Mouse (Mus musculus) cerebral cortex, adult 2 months (tissue): Measurements from ENCODE around the gene Dnmt3a.

ENCODE experiments used
- WGBS: fragments of 180-500 bp; shearing (Covaris S2); methylation state at CpG from one replicate; pipeline ENCODE4 v1.1.7; 2018; 5-methylcytosine and 5-hydroxymethylcytosine counted together

Gene Dnmt3a

DNA sequence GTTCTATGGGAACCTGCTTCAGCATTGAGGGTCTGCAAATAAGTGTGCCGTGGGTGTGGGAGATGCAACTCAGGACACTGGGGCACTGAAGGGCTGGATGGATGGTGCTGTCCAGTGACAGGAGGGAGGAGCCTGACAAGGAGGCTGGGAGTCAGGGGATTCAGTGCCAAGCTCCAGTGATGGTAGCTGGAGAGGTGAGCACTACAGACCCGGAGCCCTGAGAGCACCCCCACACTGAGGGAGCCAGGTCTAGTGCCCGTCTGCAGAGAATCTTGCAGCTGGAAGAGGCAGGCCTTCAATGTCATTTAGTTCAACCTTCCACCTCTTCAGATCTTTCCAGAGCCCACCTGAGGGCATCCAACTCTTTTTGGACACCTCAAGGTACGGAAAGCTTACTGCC lies at the start of gene Dnmt3a:
Gene Dnmt3a (plus strand): TSS at position 156 of the 400 bp plus-strand sequence.
- 18% methylated on average over 4 of the region's 4 CpGs for WGBS

- 98% methylated on average over 3 of the region's 3 CpGs for WGBS
Measured at GRCm38 (mm10) chr12:3756216-3756615, 49.6 kb upstream of the Dnmt3a start.

DNA sequence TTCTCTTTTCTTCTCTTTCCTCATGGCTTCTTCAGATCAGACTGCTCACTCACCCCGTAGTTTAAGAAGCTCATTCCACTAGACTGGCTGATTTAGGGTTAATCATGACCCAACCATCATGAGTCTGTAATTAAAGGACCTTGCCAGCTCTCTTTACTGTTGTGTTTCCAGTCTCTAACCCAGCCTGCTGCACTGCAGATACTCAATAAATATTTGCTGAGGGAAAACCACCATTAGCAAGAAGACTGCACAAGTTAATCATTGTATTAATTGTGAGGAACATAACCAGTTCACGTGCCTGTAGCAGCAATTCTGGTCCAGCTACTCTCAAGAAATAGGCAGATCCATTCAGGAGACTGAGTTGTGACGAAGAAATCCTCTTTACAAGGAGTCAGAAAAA lies 47.7 kb upstream of the Dnmt3a start:
- WGBS, result 91% methylated on average over 3 of the region's 3 CpGs

GRCm38 (mm10) chr12:3759419-3759818 lies 46.4 kb upstream of the Dnmt3a start:
- 55% methylated on average over 4 of the region's 4 CpGs for WGBS

- 49% methylated on average over 4 of the region's 4 CpGs for WGBS
Measured at GRCm38 (mm10) chr12:3760876-3761590, 44.8 kb upstream of the Dnmt3a start.

DNA sequence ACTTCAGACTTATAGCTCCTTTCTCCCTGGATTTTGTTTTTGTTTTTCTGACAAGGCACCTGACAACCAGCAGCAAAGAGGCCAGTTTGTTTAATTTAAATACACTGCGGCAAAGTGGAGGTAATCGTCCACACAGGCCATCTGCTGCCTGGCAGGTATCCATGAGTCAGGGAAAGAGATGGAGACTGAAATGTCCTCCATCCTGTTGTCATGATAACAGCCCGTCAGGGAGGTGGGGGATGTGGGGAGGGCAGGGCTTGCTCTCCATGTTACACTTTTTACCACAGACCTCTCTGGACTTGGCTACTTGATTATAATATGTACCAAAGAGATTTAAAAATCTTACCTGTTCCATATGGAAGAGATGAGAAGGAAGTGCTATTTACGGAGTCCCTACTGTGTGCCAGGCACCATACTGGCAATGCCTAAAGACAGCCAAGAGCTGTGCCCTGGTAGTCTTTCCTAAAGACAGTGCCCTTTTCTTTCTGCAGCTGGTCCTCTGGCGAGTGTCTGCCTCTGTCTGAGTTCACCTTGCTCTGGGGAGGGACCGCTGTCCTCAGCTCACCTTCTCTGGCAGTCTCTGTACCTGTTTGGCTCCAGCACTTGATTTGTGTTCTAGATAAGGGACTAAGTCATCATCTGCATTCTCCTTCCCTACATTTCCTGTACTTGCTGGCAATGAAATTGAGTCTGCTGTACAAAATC lies 44.1 kb upstream of the Dnmt3a start:
- 57% methylated on average over 6 of the region's 6 CpGs for WGBS

DNA sequence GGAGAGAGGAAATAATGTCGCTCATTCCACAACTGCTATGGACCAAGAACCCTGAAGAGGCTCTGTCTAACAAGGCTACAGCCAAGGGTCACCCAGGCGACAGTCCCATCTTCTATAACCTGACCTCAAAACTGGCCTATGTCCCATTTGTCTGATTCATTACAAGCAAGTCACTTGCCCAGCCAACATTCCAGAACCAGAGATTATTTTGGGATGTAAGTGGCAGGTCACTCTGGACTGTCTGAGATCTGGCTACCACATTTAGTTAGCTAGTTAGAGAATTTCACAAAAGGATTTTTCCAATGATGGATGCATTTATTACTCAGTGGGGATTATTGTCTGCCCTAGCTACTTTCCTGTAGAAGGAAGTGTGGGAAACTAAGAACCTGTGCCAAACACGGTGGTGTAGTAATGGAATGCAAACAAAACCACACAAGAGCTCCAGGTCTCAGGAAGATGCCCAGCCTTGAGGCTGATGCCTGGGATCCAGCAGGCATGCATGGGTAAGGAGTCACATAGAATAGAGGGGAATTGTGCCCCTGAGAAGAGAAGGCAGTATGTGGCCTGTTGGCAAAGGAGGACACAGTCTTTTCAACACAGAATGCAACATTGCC lies 41.5 kb upstream of the Dnmt3a start:
- WGBS, result 68% methylated on average over 3 of the region's 3 CpGs

DNA sequence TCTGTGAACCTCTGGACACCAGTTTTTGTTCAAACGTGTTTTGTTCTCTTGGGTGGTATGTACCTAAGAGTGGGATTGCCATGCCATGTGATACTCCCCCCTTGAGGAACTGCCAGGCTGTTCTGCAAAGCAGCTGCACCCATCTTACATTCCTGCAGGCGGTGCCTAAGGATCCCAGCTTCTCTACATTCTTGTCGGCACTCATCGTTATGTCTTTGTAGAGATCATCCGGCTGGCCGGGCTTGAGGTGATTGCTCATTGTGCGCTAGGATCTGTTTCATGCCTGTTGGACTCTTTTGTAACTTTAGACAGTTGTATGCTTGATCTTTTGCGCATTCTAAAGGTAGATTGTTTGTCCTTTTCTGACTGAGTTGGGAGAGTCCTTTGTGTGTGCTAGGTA lies 38.4 kb upstream of the Dnmt3a start:
- 87% methylated on average over 8 of the region's 8 CpGs for WGBS

GRCm38 (mm10) chr12:3768391-3768790 lies 37.4 kb upstream of the Dnmt3a start:
- 94% methylated on average over 4 of the region's 4 CpGs for WGBS

DNA sequence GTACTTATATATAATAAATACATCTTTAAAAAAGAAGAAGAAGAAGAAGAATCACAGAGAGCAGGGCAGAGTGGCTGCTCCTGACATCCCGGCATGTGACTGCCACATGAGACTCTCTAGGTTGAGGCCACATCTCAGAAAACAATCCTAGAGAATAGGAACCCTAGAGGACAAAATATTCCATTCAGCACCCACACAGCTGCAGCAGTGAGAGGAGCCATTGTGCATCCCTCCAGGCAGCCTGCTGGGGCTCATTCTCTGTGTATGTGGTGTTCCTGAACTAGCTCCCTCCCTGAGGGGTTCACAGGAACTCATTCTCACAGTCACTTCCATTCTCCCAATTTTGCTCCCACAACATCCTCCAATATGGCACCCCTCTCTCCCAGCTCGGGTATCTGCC lies 35.3 kb upstream of the Dnmt3a start:
- 72% methylated on average over 2 of the region's 2 CpGs for WGBS

GRCm38 (mm10) chr12:3771080-3771479 lies 34.7 kb upstream of the Dnmt3a start:
- 87% methylated on average over 2 of the region's 2 CpGs for WGBS

- 46% methylated on average over 3 of the region's 3 CpGs for WGBS
Measured at GRCm38 (mm10) chr12:3773643-3774042, 32.2 kb upstream of the Dnmt3a start.

DNA sequence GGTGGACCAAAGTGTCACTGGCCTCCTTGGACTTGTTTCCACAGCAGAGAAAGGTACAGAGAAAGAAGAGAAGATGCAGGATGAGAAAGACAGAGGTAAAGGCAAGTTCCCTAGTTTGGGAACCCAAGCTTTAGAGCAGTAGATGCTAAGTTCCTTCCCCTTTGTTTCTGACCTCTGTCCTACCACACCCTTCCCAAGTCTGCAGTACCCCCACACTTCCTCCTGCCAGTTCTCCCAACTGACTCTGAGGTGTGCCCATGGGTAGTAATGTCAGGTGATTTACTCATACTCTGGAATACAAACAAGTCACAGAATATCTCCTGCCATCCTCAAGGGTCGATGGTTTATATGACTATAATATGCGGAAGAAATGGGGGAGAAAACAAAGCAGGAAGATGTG lies 29.8 kb upstream of the Dnmt3a start:
- 96% methylated on average over 2 of the region's 2 CpGs for WGBS

DNA sequence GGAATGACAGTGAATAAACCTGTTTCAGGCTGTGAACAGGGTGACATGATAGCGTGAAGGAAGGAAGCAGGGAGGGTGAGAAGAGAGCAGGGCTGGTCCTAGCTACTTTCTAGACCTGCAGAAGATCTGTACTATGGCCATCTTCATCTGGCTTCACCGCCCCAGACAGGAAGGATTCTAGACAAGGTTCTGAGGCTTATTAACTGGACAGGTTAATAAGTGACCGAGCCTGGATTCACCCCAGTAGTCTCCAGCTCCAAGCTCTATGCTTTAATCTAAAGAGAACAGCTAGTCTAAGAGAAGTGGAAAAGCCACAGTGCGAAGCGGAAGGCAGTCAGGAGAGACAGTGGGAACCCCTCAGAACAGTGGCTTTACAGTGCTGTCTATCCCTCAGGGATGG lies 28.1 kb upstream of the Dnmt3a start:
- WGBS, result 90% methylated on average over 5 of the region's 5 CpGs

GRCm38 (mm10) chr12:3778286-3778685 lies 27.5 kb upstream of the Dnmt3a start:
- 79% methylated on average over 6 of the region's 6 CpGs for WGBS

DNA sequence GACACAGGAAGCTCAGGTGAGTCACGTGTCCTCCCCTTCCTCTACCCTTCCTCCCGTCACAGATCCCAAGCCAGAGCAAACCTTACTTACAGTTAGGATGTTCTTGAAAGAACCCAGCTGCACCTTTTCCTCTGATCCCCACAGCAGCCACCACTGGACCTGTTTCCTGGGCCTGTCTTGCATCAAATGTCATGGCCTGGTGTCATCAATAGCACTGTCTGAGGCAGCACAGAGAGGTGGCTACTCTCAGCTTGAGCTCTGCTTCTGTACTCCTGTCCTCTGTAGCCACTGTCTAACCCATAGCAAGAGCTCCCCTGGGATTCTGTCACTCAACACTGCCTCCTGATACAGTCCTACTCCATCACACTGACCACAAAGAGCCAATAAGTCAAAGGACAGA lies 26.2 kb upstream of the Dnmt3a start:
- 82% methylated on average over 2 of the region's 2 CpGs for WGBS

DNA sequence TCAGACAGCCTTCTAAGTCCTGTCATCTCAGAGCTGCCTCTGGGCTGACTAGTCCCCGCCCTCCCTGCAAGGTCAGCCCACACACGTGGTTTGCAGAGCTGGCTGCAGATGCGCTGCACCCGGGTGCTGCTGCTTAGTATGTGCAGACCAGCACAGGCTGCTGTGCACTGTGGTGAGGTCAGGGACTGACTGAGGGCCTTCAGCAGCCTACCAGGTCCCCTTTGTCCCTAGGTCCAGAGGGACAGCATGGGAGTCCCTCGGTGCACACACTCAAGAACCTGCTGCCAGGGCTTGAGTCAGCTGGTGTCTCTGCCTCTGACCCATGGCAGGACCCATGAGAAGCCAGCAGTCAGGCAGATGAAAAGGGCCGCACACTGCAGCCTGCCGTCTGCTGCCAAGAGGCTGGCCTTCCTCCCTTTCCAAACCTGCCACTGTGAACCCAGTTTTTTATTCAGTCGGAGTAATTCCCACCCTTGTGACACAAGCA lies 25.4 kb upstream of the Dnmt3a start:
- WGBS, result 25% methylated on average over 8 of the region's 8 CpGs

GRCm38 (mm10) chr12:3780931-3781471 lies 24.8 kb upstream of the Dnmt3a start:
- WGBS, result 28% methylated on average over 7 of the region's 7 CpGs

GRCm38 (mm10) chr12:3781482-3781881 lies 24.3 kb upstream of the Dnmt3a start:
- 22% methylated on average over 8 of the region's 8 CpGs for WGBS

DNA sequence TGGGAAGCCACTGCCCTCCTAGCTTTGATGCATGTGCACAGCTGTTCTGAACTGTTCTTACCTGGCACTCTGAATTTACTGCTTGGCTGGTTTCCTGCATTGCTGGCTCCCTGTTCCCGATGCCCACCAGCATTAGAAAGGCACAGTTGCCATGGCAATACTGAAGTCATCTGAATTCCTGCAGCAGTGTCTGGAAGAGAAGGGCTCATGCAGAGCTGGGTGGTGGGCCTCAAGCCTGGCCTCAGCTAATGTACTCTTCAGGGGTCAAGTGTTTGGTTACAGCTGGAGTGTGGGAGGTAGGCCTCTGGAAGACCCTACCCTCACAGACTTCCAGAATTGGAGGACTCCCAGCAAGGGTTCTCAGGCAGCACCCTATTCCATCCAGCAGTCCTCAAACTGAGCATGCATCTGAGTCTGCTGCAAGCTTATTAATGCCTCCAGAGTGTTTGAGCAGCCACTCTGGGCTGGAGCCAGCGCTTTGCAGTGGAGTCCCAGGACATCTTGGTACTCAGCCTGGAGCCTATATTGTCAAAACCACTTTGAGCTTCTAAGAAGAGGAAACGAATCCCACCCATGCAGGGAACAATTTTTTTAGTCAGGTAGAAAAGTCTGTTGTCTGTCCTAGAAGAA lies 22.5 kb upstream of the Dnmt3a start:
- WGBS, result 41% methylated on average over 3 of the region's 3 CpGs

DNA sequence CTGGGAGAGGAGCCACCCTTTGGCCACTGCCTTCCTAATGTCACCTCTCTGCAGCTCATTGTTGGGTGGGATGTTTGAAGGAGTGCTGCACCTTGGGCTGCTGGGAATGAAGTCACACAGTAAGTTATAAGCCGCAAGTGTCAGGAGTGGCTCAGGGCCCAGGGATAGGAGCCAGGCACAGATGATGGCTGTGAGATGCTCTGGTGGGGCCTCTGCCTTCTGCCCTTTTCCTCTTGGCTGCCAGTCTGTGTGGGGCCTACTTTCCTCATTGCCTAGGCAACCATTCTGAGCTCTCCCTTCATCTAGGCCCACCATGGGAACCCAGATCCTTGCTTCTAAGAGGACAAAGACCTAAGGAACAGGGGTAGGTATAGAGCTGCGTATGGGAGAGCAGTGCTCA lies 21.5 kb upstream of the Dnmt3a start:
- 75% methylated on average over 2 of the region's 2 CpGs for WGBS

DNA sequence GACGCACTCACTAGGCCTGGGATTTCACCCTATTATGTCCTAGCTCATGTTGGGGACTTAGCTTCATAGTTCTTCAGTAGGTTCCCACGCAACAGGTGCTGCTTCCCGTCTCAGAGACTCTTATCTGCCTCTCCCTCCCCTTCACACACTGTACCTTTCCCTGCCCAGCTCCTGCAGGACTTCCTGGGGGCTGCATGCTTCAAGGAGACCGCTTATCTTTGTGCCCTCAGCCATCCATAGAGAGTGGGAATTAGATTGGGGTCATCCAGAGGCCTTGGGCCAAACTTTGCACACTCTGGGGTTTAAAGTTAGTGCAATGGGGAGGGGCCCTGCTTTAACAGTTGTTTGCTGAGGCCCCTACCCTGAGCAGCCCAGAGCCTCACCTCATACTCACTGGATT lies 21.1 kb upstream of the Dnmt3a start:
- 85% methylated on average over 4 of the region's 4 CpGs for WGBS
